Mouse (Mus musculus): ENCODE measurements around the gene Nek5.

DNA sequence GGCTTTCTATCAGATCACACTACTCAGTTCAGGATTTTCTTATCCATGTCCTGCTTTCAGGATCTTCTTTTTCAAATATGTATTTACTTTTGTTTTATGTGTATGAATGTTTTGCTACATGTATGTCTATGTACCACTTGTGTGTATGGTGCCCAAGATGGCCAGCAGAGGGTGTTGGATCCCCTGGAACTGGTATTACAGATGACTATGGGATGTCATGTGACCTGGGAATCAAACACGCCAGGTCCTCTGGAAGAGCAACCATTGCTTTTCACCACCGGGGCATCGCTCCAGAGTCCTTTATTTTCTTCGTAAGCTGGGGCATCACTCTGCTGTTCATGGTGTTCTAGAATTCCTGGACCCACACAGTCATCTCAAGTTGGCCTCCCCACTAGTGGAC lies 35.6 kb downstream of the Nek5 start:
- TF ChIP-seq POLR2A (IDR thresholded peaks at IDR 0.05; ENCODE audit: insufficient read length, low read depth) (no peak), TCF12 (IDR thresholded peaks at IDR 0.05; ENCODE audit: insufficient read depth, poor library complexity, severe bottlenecking) (no peak), MYOD1 (IDR thresholded peaks at IDR 0.05; ENCODE audit: control insufficient read depth in 1 of 3, insufficient read length in 2 of 3, low read depth in 2 of 3) (no peak), SRF (IDR thresholded peaks at IDR 0.05; ENCODE audit: control insufficient read depth, insufficient read length, low read depth) (no peak), E2F4 (IDR thresholded peaks at IDR 0.05; ENCODE audit: insufficient read depth) (no peak), USF1 (IDR thresholded peaks at IDR 0.05; ENCODE audit: low read depth) (no peak), MYOG (IDR thresholded peaks at IDR 0.05; ENCODE audit: control insufficient read depth in 1 of 3, insufficient read depth in 1 of 3, insufficient read length in 2 of 3, low read depth in 2 of 3) (no peak), CEBPB (IDR thresholded peaks at IDR 0.05; ENCODE audit: insufficient read depth, poor library complexity, severe bottlenecking) (no peak), POLR2AphosphoS2 (IDR thresholded peaks at IDR 0.05; ENCODE audit: insufficient read length, low read depth) (no peak), TCF3 (IDR thresholded peaks at IDR 0.05; ENCODE audit: insufficient read length, low read depth) (no peak), REST (IDR thresholded peaks at IDR 0.05; ENCODE audit: insufficient read depth, insufficient read length) (no peak), MAX (IDR thresholded peaks at IDR 0.05; ENCODE audit: low read depth) (no peak)

Measured in myocyte (in vitro differentiated cells).